In genomic region chr8:104190777-104191468, GRCm38 (mm10) we compare ENCODE assay signal across 18 mouse cellular contexts. TPM values are rescaled to one million over a fixed set of nuclear protein-coding genes. Genes with fewer than 3 reads are reported as not detected.
DNase-seq lines count a peak whose midpoint lies in the region; ATAC-seq and TF ChIP-seq lines count a peak whose summit lies in the region.
"Had no signal": no experiment of that assay in that cellular context is flagged by ENCODE, and none has a peak within 500 bp of the region (broad histone marks: within the 10 kb centered on the region; RNA-seq: fewer than 3 reads in every experiment).

No protein-coding gene starts in this region.

- 43% methylated on average over 6 of the region's 6 CpGs for WGBS in kidney, embryonic 16.5 days
- WGBS in hindbrain, postnatal 0 days: 58% methylated on average over 6 of the region's 6 CpGs

- H3K4me3 ChIP-seq in kidney, embryonic 16.5 days (ENCODE audit: low read length): no peak overlapping the region
- H3K4me3 ChIP-seq in hindbrain, postnatal 0 days (ENCODE audit: low read length): no peak overlapping the region
- H3K4me3 ChIP-seq: lung, embryonic 15.5 days had no signal

- H3K4me2 ChIP-seq in kidney, embryonic 16.5 days (replicated peaks; ENCODE audit: low read depth, low read length): no peak overlapping the region
- H3K4me2 ChIP-seq in hindbrain, postnatal 0 days (ENCODE audit: low read depth, low read length): no peak overlapping the region
- H3K4me2 ChIP-seq: lung, embryonic 15.5 days had no signal

- TF ChIP-seq CTCF in hindbrain, postnatal 0 days (IDR thresholded peaks at IDR 0.05; ENCODE audit: low read depth): no peak

- DNase-seq in adrenal gland, adult (ENCODE audit: inconsistent age in 2 of 2, low spot score in 1 of 2): peak; percentile 58 to 86
- no peak for DNase-seq in adrenal gland, postnatal 25 days
- no peak for DNase-seq in kidney, postnatal 4 days
- DNase-seq in adrenal gland, postnatal 36 days: peak; percentile 25 to 52
- no peak for DNase-seq in hindbrain, postnatal 0 days (ENCODE audit: low spot score)
- no peak for DNase-seq in T-cell, adult 2 months (ENCODE audit: low spot score)
- no peak for DNase-seq in spleen, postnatal 36 days (ENCODE audit: low spot score in 2 of 2)
- DNase-seq: cerebellum, adult 8-10 months; kidney, postnatal 25 days; right cerebral cortex, adult 18-20 months; spleen, adult 18-20 months had no signal

- ATAC-seq in kidney, embryonic 16.5 days (ENCODE audit: low FRiP score, low TSS enrichment): no peak
- peak; percentile 33; the same call in 1 of the 2 replicates for ATAC-seq in hindbrain, postnatal 0 days
- ATAC-seq: activated CD4-positive, CD25-positive, alpha-beta regulatory T cell, adult 4 months; forebrain, embryonic 14.5 days had no signal

- 0 out of 2 replicates have a peak overlapping the region, but pooled peaks have one; percentile 3 for H3K27ac ChIP-seq in kidney, embryonic 16.5 days (ENCODE audit: low read length)
- H3K27ac ChIP-seq in hindbrain, postnatal 0 days: peak overlapping the region; percentile 48; the same call in 1 of the 2 replicates
- H3K27ac ChIP-seq: lung, embryonic 15.5 days had no signal

- H3K27me3 ChIP-seq in kidney, embryonic 16.5 days (ENCODE audit: insufficient read depth, low read length): no peaks in the 10 kb centered on the region
- H3K27me3 ChIP-seq in hindbrain, postnatal 0 days (ENCODE audit: insufficient read depth, low read length): no peaks in the 10 kb centered on the region
- H3K27me3 ChIP-seq: lung, embryonic 15.5 days had no signal

- no peaks in the 10 kb centered on the region for H3K9me3 ChIP-seq in kidney, embryonic 16.5 days (ENCODE audit: low read length)
- no peaks in the 10 kb centered on the region for H3K9me3 ChIP-seq in hindbrain, postnatal 0 days (ENCODE audit: low read length)
- H3K9me3 ChIP-seq: lung, embryonic 15.5 days had no signal

- no peaks in the 10 kb centered on the region for H3K36me3 ChIP-seq in kidney, embryonic 16.5 days (ENCODE audit: insufficient read depth, low read length)
- H3K36me3 ChIP-seq in hindbrain, postnatal 0 days (ENCODE audit: insufficient read depth, low read length): no peaks in the 10 kb centered on the region
- H3K36me3 ChIP-seq: lung, embryonic 15.5 days had no signal

- peaks cover 12% of the 10 kb centered on the region for H3K4me1 ChIP-seq in kidney, embryonic 16.5 days (ENCODE audit: insufficient read depth, low read length)
- no peaks in the 10 kb centered on the region for H3K4me1 ChIP-seq in hindbrain, postnatal 0 days (ENCODE audit: insufficient read depth, low read length)

- H3K9ac ChIP-seq in kidney, embryonic 16.5 days (replicated peaks; ENCODE audit: low read length): no peak overlapping the region
- H3K9ac ChIP-seq in hindbrain, postnatal 0 days (replicated peaks; ENCODE audit: low read length): no peak overlapping the region
- H3K9ac ChIP-seq: lung, embryonic 15.5 days had no signal

RNA-seq across cellular contexts. Expression of gene Bean1, which starts 20.7 kb away (rescaled TPM):
- total RNA-seq in adrenal gland, postnatal 25 days (2021): 3.7 and 9.3 TPM in 2 replicates
- polyA plus RNA-seq in kidney, embryonic 16.5 days (2015; fragmentation: Nextera tagmentation; extraction: Ambion mirVana): 2.3 and 2.5 TPM in 2 replicates
- 10 to 100 TPM in 1 of 2 experiments, 1 to 10 TPM in 1; 5.3 to 20.8 TPM for total RNA-seq in adrenal gland, postnatal 36 days (2021)
- total RNA-seq in hindbrain, postnatal 0 days (2014; rRNA removed): 32.5 and 33.3 TPM in 2 replicates
- 8.3 and 9.2 TPM in 2 replicates for polyA plus RNA-seq in hindbrain, postnatal 0 days (2015; fragmentation: Nextera tagmentation; extraction: Ambion mirVana)
- total RNA-seq: CH12.LX; liver, adult 2 months had no signal
- polyA plus RNA-seq: activated CD4-positive, CD25-positive, alpha-beta regulatory T cell, adult 4 months; inflammation-experienced regulatory T-cells, adult 6 months; liver, adult 2 months had no signal

RNA-seq across cellular contexts. Expression of gene Tk2, which starts 57.4 kb away (rescaled TPM):
- 52.3 and 78.8 TPM in 2 replicates for total RNA-seq in adrenal gland, postnatal 25 days (2021)
- 21.6 and 25.5 TPM in 2 replicates for polyA plus RNA-seq in kidney, embryonic 16.5 days (2015; fragmentation: Nextera tagmentation; extraction: Ambion mirVana)
- 10 to 100 TPM; 79.2 to 80.0 TPM for total RNA-seq in adrenal gland, postnatal 36 days (2021)
- total RNA-seq in hindbrain, postnatal 0 days (2014; rRNA removed): 46.7 and 50.9 TPM in 2 replicates
- polyA plus RNA-seq in hindbrain, postnatal 0 days (2015; fragmentation: Nextera tagmentation; extraction: Ambion mirVana): 44.4 and 45.1 TPM in 2 replicates

RNA-seq across cellular contexts. Expression of gene Cklf, which starts 59.7 kb away (rescaled TPM):
- total RNA-seq in adrenal gland, postnatal 25 days (2021): 81.7 and 94.0 TPM in 2 replicates
- polyA plus RNA-seq in kidney, embryonic 16.5 days (2015; fragmentation: Nextera tagmentation; extraction: Ambion mirVana): 40.0 and 46.7 TPM in 2 replicates
- total RNA-seq in adrenal gland, postnatal 36 days (2021): 100 to 1,000 TPM in 1 of 2 experiments, 10 to 100 TPM in 1; 86.6 to 187 TPM
- total RNA-seq in hindbrain, postnatal 0 days (2014; rRNA removed): 31.6 and 33.6 TPM in 2 replicates
- 34.1 and 34.3 TPM in 2 replicates for polyA plus RNA-seq in hindbrain, postnatal 0 days (2015; fragmentation: Nextera tagmentation; extraction: Ambion mirVana)

Comparison
In these comparisons a context has a peak if more than half of its experiments do, and no peak if none do; other contexts are left out.
1. DNase-seq: peak in adrenal gland, adult (2 of 2) and adrenal gland, postnatal 36 days (2 of 2); none in adrenal gland, postnatal 25 days (single experiment), kidney, postnatal 4 days (0 of 2), hindbrain, postnatal 0 days (single experiment), T-cell, adult 2 months (single experiment) and spleen, postnatal 36 days (0 of 2).